Mouse (Mus musculus): ENCODE results near the gene Vmn2r48. TPM values are rescaled to one million over a fixed set of nuclear protein-coding genes. Genes with fewer than 3 reads are reported as not detected.
"Not testable (repeated sequence)": the region's sequence is repeated elsewhere in the genome, so short reads cannot be mapped to it uniquely, and the experiment has no call there.

The Vmn2r48 gene
- polyA plus RNA-seq (2016; fragmentation: Nextera tagmentation; extraction: Ambion mirVana) = not detected in 2 replicates

GRCm38 (mm10) chr7:9953485-9953884 is at the start of gene Vmn2r48:
Gene Vmn2r48, minus strand, starts transcription at chr7:9953585.
- WGBS = 88% methylated on average over 2 of the region's 2 CpGs
- H3K9me3 ChIP-seq (replicated peaks) = not testable (repeated sequence)

DNA sequence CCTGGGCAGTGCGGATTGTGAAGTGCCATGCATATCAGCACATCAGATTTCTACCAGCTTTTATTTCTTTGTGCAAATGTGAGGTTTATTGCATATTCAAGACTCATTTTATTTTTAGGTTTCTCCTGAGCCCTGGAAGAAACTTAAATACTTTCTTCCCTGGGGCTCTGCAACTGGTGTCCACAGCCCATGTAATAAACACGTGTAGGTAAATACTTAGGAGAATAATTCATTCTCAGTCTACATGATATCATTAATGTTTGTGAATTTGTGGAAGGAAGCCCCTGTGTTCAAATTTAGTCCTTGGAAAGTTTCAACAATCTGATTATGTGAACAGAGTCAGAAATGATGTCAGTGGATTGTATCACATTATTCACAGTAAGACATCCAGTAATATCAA is 38.8 kb upstream of the Vmn2r48 start, which contains the start of gene Vmn2r49:
Vmn2r49 (minus strand) TSS at position 101 of the 400 bp plus-strand sequence.
- not testable (repeated sequence) for H3K36me3 ChIP-seq; H3K4me1 ChIP-seq; DNase-seq (ENCODE audit: low spot score)

More at GRCm38 (mm10) chr7:9953485-9953884, at the start of gene Vmn2r48:
- H3K36me3 ChIP-seq; DNase-seq (ENCODE audit: low spot score); H3K27ac ChIP-seq; H3K27me3 ChIP-seq (ENCODE audit: low read depth, poor library complexity, severe bottlenecking); H3K4me1 ChIP-seq; H3K4me3 ChIP-seq: not testable (repeated sequence)

More for the DNA sequence above, 38.8 kb upstream of the Vmn2r48 start, which contains the start of gene Vmn2r49:
- H3K4me3 ChIP-seq; H3K27me3 ChIP-seq (ENCODE audit: low read depth, poor library complexity, severe bottlenecking); H3K9me3 ChIP-seq (replicated peaks); H3K27ac ChIP-seq: not testable (repeated sequence)
- WGBS = 77% methylated on average over 2 of the region's 2 CpGs

Other genes with a start within 250 kb of the Vmn2r48 start
- gene Vmn2r46, start 183.0 kb downstream of the Vmn2r48 start, polyA plus RNA-seq (2016; fragmentation: Nextera tagmentation; extraction: Ambion mirVana) = not detected in 2 replicates
- gene Vmn2r47, start 112.3 kb downstream of the Vmn2r48 start, polyA plus RNA-seq (2016; fragmentation: Nextera tagmentation; extraction: Ambion mirVana) = not detected in 2 replicates
- gene Vmn2r49, start 38.7 kb upstream of the Vmn2r48 start, polyA plus RNA-seq (2016; fragmentation: Nextera tagmentation; extraction: Ambion mirVana) = not detected in 2 replicates
- not detected in 2 replicates for gene Vmn2r50, start 99.7 kb upstream of the Vmn2r48 start, polyA plus RNA-seq (2016; fragmentation: Nextera tagmentation; extraction: Ambion mirVana)
- gene Vmn2r51, start 152.2 kb upstream of the Vmn2r48 start, polyA plus RNA-seq (2016; fragmentation: Nextera tagmentation; extraction: Ambion mirVana) = not detected in 2 replicates
- gene Vmn2r52, start 223.0 kb upstream of the Vmn2r48 start, polyA plus RNA-seq (2016; fragmentation: Nextera tagmentation; extraction: Ambion mirVana) = not detected in 2 replicates